Mouse (Mus musculus): ENCODE data around the gene Atp1b3. TPM values are rescaled to one million over a fixed set of nuclear protein-coding genes. Genes with fewer than 3 reads are reported as not detected.

Atp1b3 gene
- polyA plus RNA-seq, 1 experiment from 2014 or later: 57.3 TPM

DNA sequence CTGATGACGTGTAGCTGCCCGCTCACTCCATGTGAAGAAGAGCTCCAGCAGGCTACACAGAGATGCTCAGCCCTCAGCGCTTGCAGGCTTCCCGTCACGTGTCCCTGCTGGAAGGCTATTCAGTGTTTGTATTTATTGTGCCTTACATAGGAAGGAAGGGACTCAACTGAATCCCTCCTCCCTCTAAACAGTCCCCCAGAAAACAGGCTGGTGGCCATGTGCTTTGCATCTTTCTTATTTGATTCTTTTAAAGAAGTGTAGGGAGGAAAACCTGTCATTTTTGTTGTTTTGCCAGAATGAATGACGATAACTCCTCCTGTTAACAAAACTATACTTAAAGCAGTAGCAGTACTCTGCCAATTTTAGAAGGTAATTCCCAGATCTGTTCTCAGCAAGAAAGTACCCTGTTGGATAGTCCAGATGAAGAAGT, 43.7 kb downstream of the Atp1b3 start:
- H3K9me3 ChIP-seq (replicated peaks; ENCODE audit: control insufficient read depth, low read length): no peaks in the 10 kb centered on the region
- no peak overlapping the region for H3K4me3 ChIP-seq (ENCODE audit: low read depth, low read length)
- no peak for ATAC-seq (ENCODE audit: low read depth)
- no peaks in the 10 kb centered on the region for H3K4me1 ChIP-seq (ENCODE audit: control insufficient read depth, low read depth, low read length)
- peaks cover 63% of the 10 kb centered on the region for H3K36me3 ChIP-seq (ENCODE audit: control insufficient read depth, insufficient read depth)
- 95% methylated on average over 6 of the region's 6 CpGs for WGBS (ENCODE audit: insufficient replicate concordance)
- H3K27me3 ChIP-seq (ENCODE audit: control insufficient read depth, insufficient read depth, low read depth, low read length): no peaks in the 10 kb centered on the region
- H3K27ac ChIP-seq (ENCODE audit: low read length): no peak overlapping the region
- H3K4me2 ChIP-seq (ENCODE audit: low read depth, low read length): no peak overlapping the region
- no peak overlapping the region for H3K9ac ChIP-seq (ENCODE audit: low read depth, low read length)

GRCm38 (mm10) chr9:96319333-96319732, 44.9 kb downstream of the Atp1b3 start:
- WGBS (ENCODE audit: insufficient replicate concordance): 87% methylated on average over 5 of the region's 5 CpGs
- no peak for ATAC-seq (ENCODE audit: low read depth)
- no peak overlapping the region for H3K27ac ChIP-seq (ENCODE audit: low read length)
- H3K4me1 ChIP-seq (ENCODE audit: control insufficient read depth, low read depth, low read length): no peaks in the 10 kb centered on the region
- H3K9ac ChIP-seq (ENCODE audit: low read depth, low read length): no peak overlapping the region
- no peak overlapping the region for H3K4me2 ChIP-seq (ENCODE audit: low read depth, low read length)
- H3K27me3 ChIP-seq (ENCODE audit: control insufficient read depth, insufficient read depth, low read depth, low read length): no peaks in the 10 kb centered on the region
- H3K9me3 ChIP-seq (replicated peaks; ENCODE audit: control insufficient read depth, low read length): no peaks in the 10 kb centered on the region
- peaks cover 72% of the 10 kb centered on the region for H3K36me3 ChIP-seq (ENCODE audit: control insufficient read depth, insufficient read depth)
- H3K4me3 ChIP-seq (ENCODE audit: low read depth, low read length): no peak overlapping the region

GRCm38 (mm10) chr9:96312074-96312473, 52.2 kb downstream of the Atp1b3 start:
- H3K4me1 ChIP-seq (ENCODE audit: control insufficient read depth, low read depth, low read length): no peaks in the 10 kb centered on the region
- H3K4me2 ChIP-seq (ENCODE audit: low read depth, low read length): no peak overlapping the region
- no peak overlapping the region for H3K27ac ChIP-seq (ENCODE audit: low read length)
- 70% methylated on average over 3 of the region's 3 CpGs for WGBS (ENCODE audit: insufficient replicate concordance)
- no peak overlapping the region for H3K4me3 ChIP-seq (ENCODE audit: low read depth, low read length)
- H3K9me3 ChIP-seq (replicated peaks; ENCODE audit: control insufficient read depth, low read length): no peaks in the 10 kb centered on the region
- H3K36me3 ChIP-seq (ENCODE audit: control insufficient read depth, insufficient read depth): peaks cover 64% of the 10 kb centered on the region
- H3K9ac ChIP-seq (ENCODE audit: low read depth, low read length): no peak overlapping the region
- no peaks in the 10 kb centered on the region for H3K27me3 ChIP-seq (ENCODE audit: control insufficient read depth, insufficient read depth, low read depth, low read length)
- ATAC-seq (ENCODE audit: low read depth): peak; percentile 24; the same call in 1 of the 2 replicates

- no peak overlapping the region for H3K9ac ChIP-seq (ENCODE audit: low read depth, low read length)
- H3K27ac ChIP-seq (ENCODE audit: low read length): no peak overlapping the region
- WGBS (ENCODE audit: insufficient replicate concordance): 89% methylated on average over 3 of the region's 3 CpGs
- H3K4me1 ChIP-seq (ENCODE audit: control insufficient read depth, low read depth, low read length): no peaks in the 10 kb centered on the region
- H3K36me3 ChIP-seq (ENCODE audit: control insufficient read depth, insufficient read depth): peaks cover 66% of the 10 kb centered on the region
- no peak for ATAC-seq (ENCODE audit: low read depth)
- H3K4me3 ChIP-seq (ENCODE audit: low read depth, low read length): no peak overlapping the region
- H3K4me2 ChIP-seq (ENCODE audit: low read depth, low read length): no peak overlapping the region
- H3K27me3 ChIP-seq (ENCODE audit: control insufficient read depth, insufficient read depth, low read depth, low read length): no peaks in the 10 kb centered on the region
- H3K9me3 ChIP-seq (replicated peaks; ENCODE audit: control insufficient read depth, low read length): no peaks in the 10 kb centered on the region
Observed at GRCm38 (mm10) chr9:96308816-96309215, 55.4 kb downstream of the Atp1b3 start.

DNA sequence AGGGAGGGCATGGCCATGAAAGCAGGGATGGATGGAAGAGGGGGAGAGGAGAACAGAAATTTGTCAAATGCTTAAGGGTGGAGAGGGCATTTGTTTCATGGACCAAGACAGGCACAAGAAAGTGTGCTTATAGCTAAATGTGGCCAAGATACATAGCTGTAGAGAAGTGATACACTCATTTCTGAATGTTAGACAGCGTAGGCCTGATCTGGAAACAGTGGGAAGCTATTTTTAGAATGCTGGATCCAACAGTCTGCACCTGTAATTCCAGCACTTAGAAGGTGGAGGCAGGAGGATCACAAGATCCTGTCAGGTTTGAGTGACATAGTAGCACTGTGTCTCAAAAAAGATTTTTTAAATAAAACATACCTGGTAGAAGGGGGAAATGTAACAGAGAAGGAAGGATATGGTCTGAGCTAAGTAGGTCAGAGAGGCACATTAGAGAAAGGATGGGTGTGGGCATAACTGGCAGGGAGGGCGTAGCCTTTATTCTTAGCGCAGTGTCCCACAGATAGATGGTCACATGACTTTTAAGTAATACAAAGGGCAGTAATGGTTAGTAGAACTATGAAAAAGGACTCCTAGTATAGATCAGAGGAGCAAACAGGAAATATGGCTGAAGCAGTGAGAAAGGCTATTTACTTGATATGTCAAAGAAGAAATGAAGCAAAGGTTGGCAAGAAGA, 64.8 kb downstream of the Atp1b3 start:
- ATAC-seq (ENCODE audit: low read depth): peak; percentile 63
- Histone ChIP-seq H3K9ac (ENCODE audit: low read depth, low read length) (no peak overlapping the region), H3K27me3 (ENCODE audit: control insufficient read depth, insufficient read depth, low read depth, low read length) (no peaks in the 10 kb centered on the region), H3K27ac (ENCODE audit: low read length) (no peak overlapping the region), H3K4me3 (ENCODE audit: low read depth, low read length) (no peak overlapping the region), H3K4me1 (ENCODE audit: control insufficient read depth, low read depth, low read length) (peaks cover 3% of the 10 kb centered on the region), H3K4me2 (ENCODE audit: low read depth, low read length) (no peak overlapping the region), H3K9me3 (replicated peaks; ENCODE audit: control insufficient read depth, low read length) (no peaks in the 10 kb centered on the region), H3K36me3 (ENCODE audit: control insufficient read depth, insufficient read depth) (peaks cover 71% of the 10 kb centered on the region)
- 69% methylated on average over 3 of the region's 3 CpGs for WGBS (ENCODE audit: insufficient replicate concordance)

GRCm38 (mm10) chr9:96292144-96292543, 72.1 kb downstream of the Atp1b3 start:
- no peaks in the 10 kb centered on the region for H3K9me3 ChIP-seq (replicated peaks; ENCODE audit: control insufficient read depth, low read length)
- 0 out of 2 replicates have a peak, but pooled peaks have one; percentile 21 for ATAC-seq (ENCODE audit: low read depth)
- no peaks in the 10 kb centered on the region for H3K27me3 ChIP-seq (ENCODE audit: control insufficient read depth, insufficient read depth, low read depth, low read length)
- WGBS (ENCODE audit: insufficient replicate concordance): 96% methylated on average over 7 of the region's 7 CpGs
- H3K4me1 ChIP-seq (ENCODE audit: control insufficient read depth, low read depth, low read length): no peaks in the 10 kb centered on the region
- H3K4me3 ChIP-seq (ENCODE audit: low read depth, low read length): no peak overlapping the region
- peaks cover 67% of the 10 kb centered on the region for H3K36me3 ChIP-seq (ENCODE audit: control insufficient read depth, insufficient read depth)
- no peak overlapping the region for H3K27ac ChIP-seq (ENCODE audit: low read length)
- no peak overlapping the region for H3K4me2 ChIP-seq (ENCODE audit: low read depth, low read length)
- no peak overlapping the region for H3K9ac ChIP-seq (ENCODE audit: low read depth, low read length)

DNA sequence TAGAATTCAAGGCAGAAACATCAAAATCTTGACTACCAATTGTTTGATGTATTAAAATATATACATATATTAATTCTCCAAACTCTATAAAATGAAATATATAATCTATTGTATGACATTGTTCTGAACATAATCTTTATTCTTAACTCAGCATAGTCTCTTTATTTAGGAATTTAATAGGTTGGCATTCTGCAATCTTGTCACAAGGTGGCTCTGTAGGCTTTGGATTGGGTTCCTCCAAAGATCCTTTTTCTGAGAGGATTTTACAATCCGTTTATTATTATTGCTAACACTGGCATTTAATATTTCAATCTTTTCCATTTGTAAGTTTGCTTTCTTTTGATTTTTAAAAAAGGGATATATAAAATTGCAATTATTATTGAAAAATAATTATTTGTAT, 79.3 kb downstream of the Atp1b3 start:
- H3K4me2 ChIP-seq (ENCODE audit: low read depth, low read length): no peak overlapping the region
- H3K27ac ChIP-seq (ENCODE audit: low read length): no peak overlapping the region
- H3K27me3 ChIP-seq (ENCODE audit: control insufficient read depth, insufficient read depth, low read depth, low read length): no peaks in the 10 kb centered on the region
- no peak for ATAC-seq (ENCODE audit: low read depth)
- no peak overlapping the region for H3K9ac ChIP-seq (ENCODE audit: low read depth, low read length)
- H3K4me3 ChIP-seq (ENCODE audit: low read depth, low read length): no peak overlapping the region
- 25% methylated on average over 1 of the region's 1 CpGs for WGBS (ENCODE audit: insufficient replicate concordance)
- H3K9me3 ChIP-seq (replicated peaks; ENCODE audit: control insufficient read depth, low read length): no peaks in the 10 kb centered on the region
- H3K36me3 ChIP-seq (ENCODE audit: control insufficient read depth, insufficient read depth): peaks cover 43% of the 10 kb centered on the region
- no peaks in the 10 kb centered on the region for H3K4me1 ChIP-seq (ENCODE audit: control insufficient read depth, low read depth, low read length)

Other genes with a start within 250 kb of the Atp1b3 start
- 0.42 and 0.46 TPM in 2 replicates for gene Gk5, start 245.1 kb downstream of the Atp1b3 start, polyA plus RNA-seq (2015; fragmentation: Nextera tagmentation; extraction: Ambion mirVana)
- gene Tfdp2, start 168.2 kb downstream of the Atp1b3 start, polyA plus RNA-seq (2015; fragmentation: Nextera tagmentation; extraction: Ambion mirVana): 104 and 106 TPM in 2 replicates
- gene Rnf7, start 114.2 kb upstream of the Atp1b3 start, polyA plus RNA-seq (2015; fragmentation: Nextera tagmentation; extraction: Ambion mirVana): 52.9 and 57.1 TPM in 2 replicates
- gene Gm28729, start 160.8 kb upstream of the Atp1b3 start, polyA plus RNA-seq (2015; fragmentation: Nextera tagmentation; extraction: Ambion mirVana): not detected in 2 replicates